Mouse (Mus musculus) gastrocnemius, postnatal 14 days (tissue): ENCODE data around the gene Lefty1. TPM values are rescaled to one million over a fixed set of nuclear protein-coding genes. Genes with fewer than 3 reads are reported as not detected.
A peak's percentile ranks its signal among the peaks of the same experiment; 100 is the strongest.
"Not testable (repeated sequence)": the region's sequence is repeated elsewhere in the genome, so short reads cannot be mapped to it uniquely, and the experiment has no call there.

Experiments
- DNase-seq: peaks from one replicate; pipeline ENCODE4 v3.0.0; 2021; ENCODE audit warnings: mixed read lengths
- intact Hi-C: fragments of 180-260 bp; cut with DNase I; formaldehyde crosslinking; loops from one replicate; pipeline ENCODE4 v1.15.1; 2025; ENCODE audit warnings: low total_unique reads
- long read RNA-seq, 2 experiments: library from polyadenylated mRNA; stranded (forward); transcript quantifications; one replicate each; pipeline ENCODE4 v2.0.0; 2021
- total RNA-seq, 2 experiments: library from RNA; stranded (reverse); gene quantifications; 2 replicates each; pipeline ENCODE4 v1.2.3; 2021

The Lefty1 gene
- under 1 TPM; 0.44 to 0.53 TPM for total RNA-seq
- long read RNA-seq, experiment 1, result 0 reads
- long read RNA-seq, experiment 2, result 0 reads

DNA sequence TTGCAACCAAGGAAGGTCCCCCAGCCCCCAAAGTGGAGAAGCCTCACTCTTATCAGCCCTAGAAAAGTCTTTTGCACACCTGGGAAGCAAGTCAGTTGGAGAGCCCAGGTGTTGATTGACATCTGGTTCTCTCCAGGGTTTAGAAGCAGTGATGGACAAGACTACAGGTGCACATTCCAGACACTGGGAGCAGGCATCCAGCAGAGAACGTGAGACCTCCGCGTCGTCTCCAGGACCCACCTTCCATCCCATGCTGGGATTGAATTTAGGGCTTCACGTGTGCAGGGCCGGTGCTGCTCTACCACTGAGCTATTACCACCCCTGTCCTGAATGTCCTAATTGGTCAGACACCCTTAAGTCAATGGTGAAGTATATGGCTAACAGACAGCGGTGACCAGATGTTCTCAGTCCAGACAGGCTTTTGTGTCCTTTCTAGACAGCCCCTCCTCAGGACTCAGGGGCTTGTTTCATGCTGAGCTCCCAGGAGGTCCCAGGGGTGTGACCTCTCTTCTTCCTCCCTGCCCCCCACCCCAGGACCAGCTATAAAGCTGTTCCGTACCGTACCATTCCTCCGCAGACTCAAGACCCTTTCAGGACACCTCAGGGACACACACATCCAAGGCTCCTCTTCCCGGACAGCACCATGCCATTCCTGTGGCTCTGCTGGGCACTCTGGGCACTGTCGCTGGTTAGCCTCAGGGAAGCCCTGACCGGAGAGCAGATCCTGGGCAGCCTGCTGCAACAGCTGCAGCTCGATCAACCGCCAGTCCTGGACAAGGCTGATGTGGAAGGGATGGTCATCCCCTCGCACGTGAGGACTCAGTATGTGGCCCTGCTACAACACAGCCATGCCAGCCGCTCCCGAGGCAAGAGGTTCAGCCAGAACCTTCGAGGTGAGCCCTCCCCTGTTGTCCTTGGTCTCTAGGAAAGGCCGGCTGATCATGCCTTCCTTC, at the start of gene Lefty1:
TSS of gene Lefty1 (plus strand) at position 556 of the 953 bp plus-strand sequence.
- intact Hi-C loops, result no loop called here
- no peak for DNase-seq

DNA sequence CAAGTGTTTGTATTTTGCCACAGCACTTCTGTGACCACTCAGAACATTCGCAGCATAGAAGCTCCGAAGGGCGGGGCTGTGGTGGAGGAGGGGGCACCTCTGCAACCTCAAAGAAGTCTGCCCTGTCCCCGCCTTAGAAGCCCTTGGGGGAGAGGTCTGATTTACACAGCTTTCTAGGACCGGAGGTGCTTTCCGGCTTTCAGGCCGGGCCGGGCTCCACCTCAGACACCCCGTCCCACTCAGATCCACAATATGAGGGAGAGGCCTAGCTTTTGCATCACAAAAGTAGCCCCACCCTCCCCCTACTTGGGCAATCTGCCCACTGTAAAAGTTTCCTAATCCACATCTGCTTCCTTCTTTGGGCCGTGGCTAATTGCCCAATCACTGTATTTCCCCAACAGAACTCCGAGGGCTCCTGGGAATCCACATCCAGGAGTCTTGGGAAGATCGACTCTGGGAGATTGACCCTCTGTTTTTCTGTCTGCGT, 46.2 kb upstream of the Lefty1 start:
- DNase-seq, result peak; percentile 87
- intact Hi-C loops, result no loop called here

DNA sequence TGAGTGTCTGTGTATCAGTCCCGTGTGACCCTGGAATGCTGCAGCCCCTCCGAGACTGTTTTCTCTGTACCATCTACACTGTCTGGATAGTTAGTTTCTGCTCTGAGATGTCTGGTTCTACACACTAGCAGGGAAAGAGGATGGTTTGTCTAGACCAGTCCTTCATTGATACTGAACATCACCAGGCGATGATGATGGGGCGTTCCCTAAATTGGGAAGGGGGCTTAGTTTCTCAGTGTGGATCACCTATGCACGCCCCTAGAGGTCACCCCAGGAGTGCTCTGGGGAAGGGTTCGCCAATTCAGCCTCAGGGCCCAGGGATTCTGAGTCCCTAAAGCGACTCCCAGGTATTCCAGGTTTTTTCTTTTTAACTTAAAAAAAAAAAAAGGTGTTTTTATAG, 45.6 kb upstream of the Lefty1 start:
- intact Hi-C loops, result no loop called here

DNA sequence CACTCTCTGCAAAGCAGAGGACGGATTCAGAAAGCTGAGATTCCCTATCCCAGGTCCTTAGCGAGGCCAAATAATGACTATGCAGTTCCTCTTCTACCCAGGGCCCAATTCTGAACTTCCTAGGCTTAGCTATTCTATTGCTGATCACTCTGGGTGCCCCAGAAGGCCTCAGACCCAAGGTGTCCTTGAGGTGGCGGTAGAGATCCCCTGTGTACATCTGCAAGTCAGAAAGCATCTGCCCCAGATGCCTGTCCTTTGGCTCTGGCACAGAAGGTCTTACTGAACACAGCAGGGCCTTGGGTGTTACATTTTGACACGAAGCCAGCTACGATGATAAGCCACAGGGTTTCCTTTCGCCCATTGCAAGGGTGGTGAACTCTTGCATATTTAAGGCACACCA, 45.0 kb upstream of the Lefty1 start:
- intact Hi-C loops, result loop anchor here (5.0 kb wide), 1 partner anchor 77 kb away; no protein-coding TSS in a partner anchor
- DNase-seq, result no peak

More for the DNA sequence above, 45.6 kb upstream of the Lefty1 start:
- DNase-seq, result no peak

DNA sequence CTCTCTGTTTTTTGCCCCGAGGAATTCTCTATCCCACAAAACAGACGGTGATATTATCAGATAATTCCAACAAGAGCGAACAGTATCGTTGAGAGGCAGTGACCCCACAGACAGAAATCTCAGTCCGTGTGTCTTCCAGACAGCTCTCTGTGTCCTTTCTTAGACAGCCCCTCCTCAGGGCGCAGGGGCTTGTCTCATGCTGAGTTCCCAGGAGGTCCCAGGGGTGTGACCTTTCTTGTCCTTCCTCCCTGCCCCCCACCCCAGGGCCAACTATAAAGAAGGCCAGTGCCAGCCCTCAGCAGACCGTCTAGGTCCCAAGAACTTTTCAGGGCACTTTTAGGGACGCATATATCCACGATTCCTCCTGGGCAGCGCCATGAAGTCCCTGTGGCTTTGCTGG, 42.0 kb upstream of the Lefty1 start, which contains the start of gene Lefty2:
TSS of gene Lefty2 (plus strand) at position 301 of the 400 bp plus-strand sequence.
- no peak for DNase-seq
- intact Hi-C loops, result loop anchor here (5.0 kb wide), 1 partner anchor 74 kb away; no protein-coding TSS in a partner anchor

DNA sequence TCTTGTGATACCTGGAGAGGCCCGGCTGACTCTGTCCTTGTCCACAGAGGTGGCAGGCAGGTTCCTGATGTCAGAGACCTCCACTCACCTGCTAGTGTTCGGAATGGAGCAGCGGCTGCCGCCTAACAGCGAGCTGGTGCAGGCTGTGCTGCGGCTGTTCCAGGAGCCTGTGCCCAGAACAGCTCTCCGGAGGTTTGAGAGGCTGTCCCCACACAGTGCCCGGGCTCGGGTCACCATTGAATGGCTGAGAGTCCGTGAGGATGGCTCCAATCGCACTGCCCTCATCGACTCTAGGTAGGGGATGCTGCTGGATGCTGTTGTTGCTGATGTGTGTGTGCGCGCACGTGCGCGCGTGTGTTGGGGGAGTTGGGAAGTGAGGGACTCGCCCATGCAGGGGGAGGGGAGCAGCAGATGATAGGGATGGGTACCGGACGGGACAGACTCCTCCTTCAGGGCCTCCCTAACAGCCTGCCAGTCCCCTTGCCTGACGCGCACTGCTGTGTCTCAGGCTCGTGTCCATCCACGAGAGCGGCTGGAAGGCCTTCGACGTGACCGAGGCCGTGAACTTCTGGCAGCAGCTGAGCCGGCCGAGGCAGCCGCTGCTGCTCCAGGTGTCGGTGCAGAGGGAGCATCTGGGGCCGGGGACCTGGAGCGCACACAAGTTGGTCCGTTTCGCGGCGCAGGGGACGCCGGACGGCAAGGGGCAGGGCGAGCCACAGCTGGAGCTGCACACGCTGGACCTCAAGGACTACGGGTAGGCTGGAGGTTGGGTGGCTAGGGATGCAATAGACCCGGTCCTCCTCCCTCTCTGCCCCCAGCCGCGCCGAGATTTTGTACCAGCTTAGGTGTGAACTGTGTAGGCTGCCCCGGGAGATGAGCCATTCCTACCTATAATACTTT, 40.5 kb upstream of the Lefty1 start:
- intact Hi-C loops, result loop anchor here (5.0 kb wide), 1 partner anchor 73 kb away; no protein-coding TSS in a partner anchor
- not testable (repeated sequence) for DNase-seq

DNA sequence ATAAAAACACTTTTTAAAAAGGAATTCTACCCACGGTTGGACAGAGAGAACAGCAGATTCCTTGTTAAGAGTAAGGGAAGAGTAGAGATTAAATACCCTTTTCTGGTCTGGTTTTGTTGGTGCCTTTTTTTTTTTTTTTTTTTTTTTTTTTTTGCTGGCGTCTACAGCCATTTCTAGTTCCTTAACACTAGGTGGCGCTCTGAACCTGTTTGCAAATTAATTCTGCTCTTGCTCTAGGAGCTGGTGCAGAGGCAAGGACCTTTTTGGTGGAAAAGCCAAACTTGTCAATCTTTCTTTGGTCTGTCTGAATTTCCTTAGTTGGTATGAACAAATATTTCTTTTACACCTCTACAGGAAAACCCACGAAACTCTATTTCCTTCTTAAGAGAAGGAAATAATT, 33.7 kb upstream of the Lefty1 start:
- DNase-seq, result no peak
- intact Hi-C loops, result loop anchor here (2.0 to 10.0 kb wide), 2 partner anchors 72 to 144 kb away; no protein-coding TSS in a partner anchor

DNA sequence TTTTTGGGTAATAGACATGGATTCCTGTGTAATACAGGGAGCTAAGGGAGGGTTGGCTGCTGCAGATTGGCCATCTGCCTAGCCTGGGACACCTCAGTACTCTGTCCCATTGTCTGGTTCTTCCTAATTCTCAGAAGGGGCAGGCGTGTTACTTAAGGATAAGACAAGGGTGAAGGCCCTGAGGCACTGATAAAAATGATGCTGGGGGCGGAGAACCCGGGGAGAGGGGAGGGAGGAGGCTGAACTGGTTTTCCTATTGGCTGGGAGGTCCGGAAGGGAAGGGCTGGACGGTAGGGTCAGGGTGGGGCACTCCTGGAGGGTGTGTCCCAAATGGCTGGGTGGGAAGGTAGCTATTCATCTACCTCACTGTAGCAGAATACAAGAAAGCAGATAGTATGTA, 31.9 kb upstream of the Lefty1 start:
- intact Hi-C loops, result loop anchor here (10.0 kb wide), 1 partner anchor 142 kb away; no protein-coding TSS in a partner anchor
- no peak for DNase-seq

DNA sequence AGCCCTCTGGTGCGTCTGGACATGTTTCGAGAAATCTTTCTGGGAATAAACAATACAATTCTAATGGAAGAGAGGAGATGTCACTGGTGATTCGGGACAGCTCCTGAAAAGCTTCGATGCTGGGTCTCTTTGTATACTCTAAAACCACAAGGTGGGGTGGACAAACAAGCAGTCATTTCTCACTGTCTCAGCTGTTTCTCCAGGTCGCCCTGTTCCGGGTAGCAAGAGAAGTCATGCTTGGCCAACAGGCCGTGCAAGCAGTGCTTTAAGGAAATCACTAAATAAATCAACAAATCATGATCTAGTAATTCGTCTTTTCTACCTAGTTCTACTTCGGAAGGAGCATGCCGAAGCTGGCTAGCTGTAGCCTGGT, 31.2 kb upstream of the Lefty1 start:
- no peak for DNase-seq
- intact Hi-C loops, result loop anchor here (10.0 kb wide), 1 partner anchor 141 kb away; no protein-coding TSS in a partner anchor

DNA sequence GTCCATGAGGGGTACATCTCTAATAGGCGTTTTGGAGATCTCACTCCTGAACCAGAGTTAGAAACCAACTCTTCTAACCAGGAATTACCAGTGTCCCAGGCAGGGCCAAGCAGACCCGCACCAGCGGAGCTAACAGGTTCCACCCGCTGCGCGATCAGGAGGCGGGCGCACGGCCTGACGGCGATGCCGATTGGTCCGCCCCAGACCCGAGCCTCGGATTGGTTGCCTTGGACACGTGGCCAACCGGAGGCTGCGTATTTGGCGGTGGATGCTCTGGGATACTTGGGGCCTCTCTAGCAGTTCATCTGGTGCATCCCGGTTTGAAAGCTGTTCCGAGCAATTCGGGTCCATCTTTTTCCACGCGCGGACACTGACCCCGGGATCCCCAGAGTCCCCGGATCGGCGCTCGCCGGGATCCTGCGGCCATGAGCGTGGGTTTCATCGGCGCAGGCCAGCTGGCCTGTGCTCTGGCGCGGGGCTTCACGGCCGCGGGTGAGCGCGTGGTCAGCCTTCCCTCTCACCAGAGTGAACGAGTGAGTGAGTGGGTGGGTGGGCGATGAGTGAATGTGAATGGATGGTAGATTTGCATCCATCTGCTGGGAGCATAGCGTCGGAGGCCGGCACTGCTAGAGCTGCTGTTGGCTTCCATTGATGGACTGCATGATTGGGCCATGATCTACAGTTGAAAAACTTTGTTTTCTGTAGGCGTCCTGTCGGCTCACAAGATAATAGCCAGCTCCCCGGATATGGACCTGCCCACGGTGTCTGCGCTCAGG, 30.6 kb upstream of the Lefty1 start, which contains the start of gene Pycr2:
TSS of gene Pycr2 (plus strand) at position 255 of the 776 bp plus-strand sequence.
- intact Hi-C loops, result loop anchor here (10.0 kb wide), 1 partner anchor 141 kb away; no protein-coding TSS in a partner anchor
- peak; percentile 95 for DNase-seq

DNA sequence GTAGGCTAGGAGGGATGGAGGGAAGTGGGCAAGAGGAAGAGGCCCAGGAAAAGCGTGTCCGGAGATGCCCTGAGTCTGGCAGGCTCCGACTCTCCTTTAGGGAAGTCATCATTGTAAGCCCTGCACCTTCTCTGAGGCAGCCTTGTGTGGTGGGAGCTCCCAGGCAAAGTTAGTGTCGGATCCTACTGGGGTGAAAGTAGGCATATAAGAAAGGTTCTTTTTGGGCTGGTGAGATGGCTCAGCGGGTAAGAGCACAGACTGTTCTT, 30.1 kb upstream of the Lefty1 start:
- DNase-seq, result no peak
- intact Hi-C loops, result loop anchor here (10.0 kb wide), 1 partner anchor 140 kb away; no protein-coding TSS in a partner anchor

DNA sequence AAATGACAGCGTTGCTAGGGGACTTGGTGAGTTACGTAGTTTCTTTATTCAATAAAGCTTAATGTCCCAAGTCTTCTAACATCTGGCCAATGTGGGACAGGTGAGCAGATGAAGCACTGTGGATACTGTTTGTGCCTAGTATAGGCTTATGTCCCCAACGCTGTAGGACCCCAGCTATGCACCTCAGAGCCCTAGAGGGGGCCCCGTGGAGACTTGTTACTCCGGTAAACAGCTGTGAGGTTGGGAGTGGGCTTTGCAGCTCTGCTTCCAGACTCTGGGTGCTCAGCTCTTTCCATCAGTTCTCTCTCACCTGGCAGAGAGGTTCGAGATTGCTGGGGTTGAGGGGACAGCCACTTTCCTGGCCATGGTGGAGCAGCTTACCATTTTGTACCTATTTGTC, 29.5 kb upstream of the Lefty1 start:
- DNase-seq, result no peak
- intact Hi-C loops, result loop anchor here (10.0 kb wide), 1 partner anchor 139 kb away; no protein-coding TSS in a partner anchor

DNA sequence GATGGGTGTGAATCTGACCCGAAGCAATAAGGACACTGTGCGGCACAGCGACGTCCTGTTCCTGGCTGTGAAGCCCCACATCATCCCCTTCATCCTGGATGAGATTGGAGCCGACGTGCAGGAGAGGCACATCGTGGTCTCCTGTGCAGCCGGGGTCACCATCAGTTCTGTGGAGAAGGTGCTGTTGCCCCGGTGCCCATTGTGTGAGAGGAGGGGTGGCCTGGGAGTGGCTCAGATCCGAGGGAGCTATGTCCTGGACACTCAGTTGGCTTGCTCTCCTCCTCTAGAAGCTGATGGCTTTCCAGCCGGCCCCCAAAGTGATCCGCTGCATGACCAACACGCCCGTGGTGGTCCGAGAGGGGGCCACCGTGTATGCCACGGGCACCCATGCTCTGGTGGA, 28.9 kb upstream of the Lefty1 start:
- DNase-seq, result no peak
- intact Hi-C loops, result loop anchor here (10.0 kb wide), 1 partner anchor 139 kb away; no protein-coding TSS in a partner anchor

DNA sequence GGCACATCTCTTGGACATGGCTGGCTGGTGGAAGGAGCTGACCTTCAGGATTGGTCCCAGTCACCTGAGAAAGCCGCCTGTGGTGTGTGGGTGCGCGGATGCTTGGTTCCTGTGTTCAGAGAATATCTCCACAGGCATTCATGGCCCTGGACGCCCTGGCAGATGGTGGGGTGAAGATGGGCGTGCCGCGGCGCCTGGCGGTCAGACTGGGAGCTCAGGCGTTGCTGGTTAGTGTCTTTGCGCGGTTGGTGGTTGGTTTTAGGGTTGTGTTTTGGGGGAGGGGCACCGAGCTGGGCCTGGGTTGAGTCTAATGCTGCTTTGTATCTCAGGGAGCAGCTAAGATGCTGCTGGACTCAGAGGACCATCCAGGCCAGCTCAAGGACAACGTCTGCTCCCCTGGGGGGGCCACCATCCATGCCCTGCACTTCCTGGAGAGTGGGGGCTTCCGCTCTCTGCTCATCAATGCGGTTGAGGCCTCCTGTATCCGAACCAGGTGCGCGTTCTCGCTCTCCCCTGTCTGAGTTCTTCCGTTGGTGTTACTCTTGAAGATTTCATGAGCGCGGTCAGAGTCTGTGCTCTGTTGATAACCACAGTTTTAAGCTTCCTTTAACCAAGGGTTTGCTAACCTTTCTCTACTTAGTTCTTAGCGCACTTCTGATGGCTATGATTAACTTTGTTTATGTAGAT, 28.2 kb upstream of the Lefty1 start:
- no peak for DNase-seq
- intact Hi-C loops, result loop anchor here (10.0 kb wide), 1 partner anchor 138 kb away; no protein-coding TSS in a partner anchor

DNA sequence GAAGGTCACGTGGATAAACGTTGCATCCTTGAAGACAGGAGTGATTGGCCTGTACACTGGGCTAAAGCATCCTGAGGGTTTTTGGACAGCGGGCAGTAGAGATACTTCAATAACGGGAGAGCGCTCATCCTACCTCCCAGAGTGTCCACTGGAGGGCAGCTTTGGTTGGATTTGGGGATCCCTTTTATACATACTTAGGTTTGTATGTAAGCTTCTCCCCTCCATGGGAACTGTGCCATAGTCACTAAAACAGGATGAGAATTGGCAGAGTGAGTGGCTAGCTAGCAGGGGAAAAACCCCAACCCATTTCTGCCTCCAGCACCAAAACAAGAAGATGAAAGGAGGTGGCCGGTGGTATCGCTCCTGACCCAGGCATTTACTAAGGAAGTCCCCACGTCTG, 23.7 kb upstream of the Lefty1 start:
- intact Hi-C loops, result no loop called here
- no peak for DNase-seq

DNA sequence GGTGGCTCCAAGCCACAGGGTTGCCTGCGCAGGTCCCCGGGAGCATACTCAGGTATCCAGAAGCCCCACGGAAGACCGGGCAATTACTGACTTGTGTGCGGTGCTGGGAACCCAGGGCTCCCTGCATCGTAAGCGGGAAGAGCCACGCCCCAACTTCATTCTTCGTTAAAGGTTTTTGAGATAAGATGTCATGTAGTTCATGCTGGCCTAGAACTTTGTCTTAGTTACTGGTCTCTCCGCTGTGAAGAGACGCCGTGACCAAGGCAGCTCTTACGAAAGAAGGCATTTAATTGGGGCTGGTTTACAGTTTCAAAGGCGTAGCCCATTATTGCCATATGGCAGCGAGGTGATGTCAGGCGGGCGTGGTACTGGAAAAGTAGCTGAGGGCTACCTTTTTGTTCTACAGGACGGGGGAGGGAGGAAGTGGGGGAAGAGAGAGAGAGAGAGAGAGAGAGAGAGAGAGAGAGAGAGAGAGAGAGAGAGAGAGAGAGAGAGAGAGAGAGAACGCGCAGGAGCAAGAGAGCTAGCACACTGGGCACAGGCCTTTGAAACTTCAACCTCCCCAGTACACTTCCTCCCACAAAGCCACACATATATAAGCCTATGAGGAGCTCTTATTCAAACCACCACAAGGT, 23.1 kb upstream of the Lefty1 start:
- intact Hi-C loops, result no loop called here
- no peak for DNase-seq

DNA sequence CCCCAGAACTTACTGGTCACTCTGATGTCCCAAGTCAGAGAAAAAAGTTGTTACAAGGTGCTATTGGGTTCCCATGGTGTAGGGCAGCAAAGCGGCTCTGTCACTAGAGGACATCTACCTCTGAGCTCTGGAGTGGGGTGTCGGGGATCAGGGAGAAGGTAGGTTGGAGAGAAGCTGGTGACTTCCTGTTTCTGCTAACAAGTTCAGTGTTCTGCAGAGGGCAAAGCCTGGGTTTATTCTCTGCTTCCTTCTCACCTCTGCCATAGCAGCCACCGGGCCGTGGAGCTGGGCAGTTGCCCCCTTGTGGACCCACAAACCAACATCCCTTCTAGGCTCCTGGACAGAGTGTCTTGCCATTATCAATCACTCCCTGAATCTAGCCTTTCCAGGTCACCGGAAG, 22.0 kb upstream of the Lefty1 start:
- DNase-seq, result no peak
- intact Hi-C loops, result no loop called here

DNA sequence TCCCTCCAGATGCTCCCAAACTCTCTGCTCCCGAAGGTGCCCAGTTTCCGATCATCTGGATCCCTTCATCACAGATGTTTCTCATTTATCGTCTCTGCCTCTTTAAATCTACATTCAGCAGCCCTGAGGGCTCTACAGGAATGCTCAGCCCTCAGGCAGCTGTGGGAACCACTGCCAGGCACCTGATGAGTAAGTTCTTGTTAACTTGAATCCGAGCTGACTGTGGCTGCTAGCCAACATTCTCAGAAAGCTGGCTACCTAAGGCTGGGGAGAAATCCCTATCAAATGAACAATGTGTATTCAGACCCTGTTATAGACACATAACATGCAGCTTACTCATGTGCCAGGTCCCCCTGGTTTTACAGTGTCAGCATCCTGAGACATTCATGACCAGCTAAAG, 21.0 kb upstream of the Lefty1 start:
- intact Hi-C loops, result no loop called here
- DNase-seq, result no peak
